Mouse (Mus musculus) olfactory bulb, adult 2 months (tissue): ENCODE measurements at regions not wholly inside any gene's neighbourhood (a gene's known extent, or its start where the extent isn't known, plus 50 kb on each side); places are given as distances from the start of the nearest gene placed in this dataset.

Experiments used
- H3K27ac ChIP-seq: fragments of 200-500 bp; 2 replicates; pipeline ENCODE4 v1.5.1; 2012; ENCODE audit warnings: low read depth, low read length; ENCODE audit not compliant: insufficient read depth
- H3K4me1 ChIP-seq: fragments of 200-500 bp; 2 replicates; pipeline ENCODE4 v1.6.1; 2012; ENCODE audit warnings: low read length; ENCODE audit not compliant: control insufficient read depth, insufficient read depth
- H3K4me3 ChIP-seq: fragments of 200-500 bp; 2 replicates; pipeline ENCODE4 v1.5.1; 2012; ENCODE audit warnings: mild to moderate bottlenecking, low read depth, low read length, moderate library complexity; ENCODE audit not compliant: insufficient read depth
- CTCF ChIP-seq: fragments of 200-500 bp; IDR thresholded peaks from 2 replicates; pipeline ENCODE4 v1.5.1; 2012; ENCODE audit warnings: low read depth, mild to moderate bottlenecking, low read length, moderate library complexity; ENCODE audit not compliant: insufficient read depth
- POLR2A ChIP-seq: fragments of 200-500 bp; IDR thresholded peaks from 2 replicates; pipeline ENCODE4 v1.6.1; 2012; ENCODE audit warnings: mild to moderate bottlenecking, low read depth, low read length, moderate library complexity; ENCODE audit not compliant: insufficient read depth
- WGBS: fragments of 180-500 bp; shearing (Covaris S2); methylation state at CpG from one replicate; pipeline ENCODE4 v1.1.7; 2018; 5-methylcytosine and 5-hydroxymethylcytosine counted together

DNA sequence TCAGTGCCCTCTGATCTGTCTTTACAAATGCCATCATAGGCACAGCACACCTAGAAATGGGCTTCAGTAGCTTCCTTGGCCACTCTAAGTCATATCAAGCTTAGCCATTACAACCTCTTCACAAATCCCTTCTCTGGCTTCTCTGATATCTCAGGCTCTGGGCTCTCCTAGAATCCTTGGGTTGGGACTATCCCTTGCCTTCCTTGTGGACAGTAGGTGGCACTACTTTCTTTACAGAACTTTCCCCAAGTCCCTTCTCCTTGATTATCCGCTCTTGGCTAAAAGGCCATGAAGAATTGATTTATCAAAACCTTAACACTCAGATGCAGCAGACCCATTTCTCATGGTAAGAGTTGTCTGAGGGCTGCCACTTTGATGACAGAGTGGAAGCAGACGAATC, 96.8 kb upstream of the Vstm2b start:
- TF ChIP-seq CTCF (no peak), POLR2A (no peak)
- H3K27ac ChIP-seq: no peak overlapping the region
- H3K4me1 ChIP-seq: no peaks in the 10 kb centered on the region
- no peak overlapping the region for H3K4me3 ChIP-seq
- WGBS: 81% methylated on average over 2 of the region's 2 CpGs

DNA sequence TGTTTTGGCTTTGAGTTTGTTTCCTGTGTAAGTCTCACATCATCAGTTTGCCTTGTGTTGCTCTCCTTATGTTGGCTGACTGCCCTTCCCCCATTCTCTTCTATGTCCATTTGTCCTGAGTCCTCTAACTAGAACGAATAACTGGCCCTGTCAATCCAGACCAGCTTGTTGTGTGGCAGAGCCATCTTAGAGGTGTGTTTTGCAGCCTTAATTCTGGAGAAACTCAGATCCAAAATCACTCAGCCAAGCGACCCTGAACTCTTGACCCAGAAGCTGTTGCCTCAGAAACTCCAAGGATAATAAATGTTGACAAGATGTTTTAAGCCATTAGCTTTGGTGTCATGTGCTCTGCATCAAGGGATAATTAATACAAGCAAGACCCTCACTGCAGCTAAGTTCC, 92.9 kb upstream of the Vstm2b start:
- TF ChIP-seq CTCF (no peak), POLR2A (no peak)
- WGBS: 61% methylated on average over 2 of the region's 2 CpGs
- no peaks in the 10 kb centered on the region for H3K4me1 ChIP-seq
- H3K27ac ChIP-seq: no peak overlapping the region
- no peak overlapping the region for H3K4me3 ChIP-seq

DNA sequence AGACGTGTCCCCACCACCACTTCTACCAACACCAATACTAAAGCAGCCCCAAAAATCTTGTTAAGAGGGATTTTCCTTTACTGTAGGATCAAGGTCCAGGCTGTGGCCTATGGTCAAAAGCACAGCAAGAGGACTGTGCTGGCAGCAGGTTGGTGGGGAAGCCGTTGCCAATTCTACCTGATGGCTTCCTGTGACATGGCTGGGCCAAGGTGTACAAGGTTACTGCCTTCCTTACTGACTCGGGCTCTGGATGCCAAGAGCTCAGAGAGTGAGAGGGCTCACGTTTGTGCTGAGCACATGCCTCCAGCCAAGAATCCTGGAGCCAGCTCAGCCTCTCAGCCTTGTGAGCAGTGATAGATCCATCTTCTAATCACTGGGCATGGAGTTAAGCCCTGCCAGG, 92.3 kb upstream of the Vstm2b start:
- WGBS: 79% methylated on average over 4 of the region's 4 CpGs
- no peaks in the 10 kb centered on the region for H3K4me1 ChIP-seq
- no peak overlapping the region for H3K4me3 ChIP-seq
- TF ChIP-seq POLR2A: no peak
- TF ChIP-seq CTCF: no peak
- H3K27ac ChIP-seq: no peak overlapping the region

- Histone ChIP-seq H3K27ac (no peak overlapping the region), H3K4me1 (no peaks in the 10 kb centered on the region), H3K4me3 (no peak overlapping the region)
- TF ChIP-seq CTCF: no peak
- no peak for TF ChIP-seq POLR2A
- 84% methylated on average over 4 of the region's 4 CpGs for WGBS
Measured at GRCm38 (mm10) chr7:40812952-40813351, 85.2 kb upstream of the Vstm2b start.

DNA sequence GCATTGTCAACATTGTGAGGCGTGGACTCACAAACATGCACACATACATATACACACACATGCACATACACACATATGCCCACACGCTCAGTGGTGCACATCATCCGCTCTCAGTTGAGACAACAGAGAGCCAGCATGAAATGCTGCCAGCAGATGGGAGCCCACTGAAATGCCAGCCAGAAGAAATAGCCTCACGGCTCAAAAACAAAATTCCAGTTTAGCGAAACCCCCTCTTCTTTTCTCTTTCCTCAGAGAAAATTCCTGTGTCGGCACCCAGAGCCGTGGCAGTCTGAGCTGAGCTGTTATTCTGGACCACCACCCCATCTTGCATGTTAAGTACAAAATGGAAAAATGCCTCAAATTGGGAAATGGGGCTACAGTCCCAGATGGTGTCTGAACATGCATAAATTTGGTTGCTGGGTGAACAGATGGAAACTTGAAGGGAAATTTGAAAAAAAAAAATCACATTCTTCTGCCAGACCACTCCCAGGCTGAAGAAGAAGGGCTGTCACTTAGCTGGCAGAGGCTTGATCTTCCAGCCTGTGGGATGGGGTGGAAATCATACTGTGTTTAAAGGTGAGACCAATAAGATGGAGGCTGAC, 72.9 kb upstream of the Vstm2b start:
- no peak overlapping the region for H3K4me3 ChIP-seq
- 67% methylated on average over 7 of the region's 7 CpGs for WGBS
- no peaks in the 10 kb centered on the region for H3K4me1 ChIP-seq
- no peak overlapping the region for H3K27ac ChIP-seq
- TF ChIP-seq CTCF: no peak
- TF ChIP-seq POLR2A: no peak

DNA sequence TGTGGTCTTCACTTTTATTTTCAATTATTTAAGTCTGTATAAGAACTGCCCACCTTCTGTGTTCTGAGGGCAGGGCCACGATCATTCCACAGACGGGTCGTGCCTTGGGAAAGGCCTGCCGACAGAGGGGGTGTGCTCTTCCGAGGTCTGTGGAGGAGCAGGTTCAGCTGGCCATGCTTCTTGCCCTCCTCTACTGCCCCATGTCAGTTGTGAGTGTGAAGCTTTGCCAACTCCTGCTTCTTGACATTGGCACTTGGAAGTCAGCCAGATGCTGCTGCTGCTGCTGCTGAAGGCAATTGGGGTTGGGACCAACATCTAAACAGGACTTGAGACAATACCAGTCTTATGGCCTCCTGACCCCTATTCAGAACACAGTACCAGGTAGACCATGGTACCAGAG, 68.6 kb upstream of the Vstm2b start:
- no peak for TF ChIP-seq CTCF
- no peak for TF ChIP-seq POLR2A
- H3K27ac ChIP-seq: no peak overlapping the region
- no peaks in the 10 kb centered on the region for H3K4me1 ChIP-seq
- 80% methylated on average over 5 of the region's 5 CpGs for WGBS
- no peak overlapping the region for H3K4me3 ChIP-seq

DNA sequence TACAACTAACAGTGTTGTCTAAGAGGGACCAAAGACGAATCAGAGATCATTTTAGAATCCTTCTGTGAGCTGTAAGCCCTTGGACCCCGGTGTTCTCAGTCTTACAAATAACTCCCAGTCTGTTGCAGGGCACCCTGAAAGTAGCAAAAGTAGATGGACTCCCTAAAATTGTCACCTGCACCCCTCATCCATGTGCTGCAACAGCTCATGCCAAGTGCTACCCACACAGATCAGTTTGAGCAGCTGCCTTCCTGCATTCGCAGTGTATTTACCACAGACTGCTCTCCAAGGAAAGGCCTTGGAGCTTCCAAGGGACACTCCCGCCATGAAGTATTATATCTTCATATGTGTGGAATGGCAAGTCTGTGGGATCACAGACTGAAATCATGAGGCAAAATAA, 66.5 kb upstream of the Vstm2b start:
- 91% methylated on average over 4 of the region's 4 CpGs for WGBS

DNA sequence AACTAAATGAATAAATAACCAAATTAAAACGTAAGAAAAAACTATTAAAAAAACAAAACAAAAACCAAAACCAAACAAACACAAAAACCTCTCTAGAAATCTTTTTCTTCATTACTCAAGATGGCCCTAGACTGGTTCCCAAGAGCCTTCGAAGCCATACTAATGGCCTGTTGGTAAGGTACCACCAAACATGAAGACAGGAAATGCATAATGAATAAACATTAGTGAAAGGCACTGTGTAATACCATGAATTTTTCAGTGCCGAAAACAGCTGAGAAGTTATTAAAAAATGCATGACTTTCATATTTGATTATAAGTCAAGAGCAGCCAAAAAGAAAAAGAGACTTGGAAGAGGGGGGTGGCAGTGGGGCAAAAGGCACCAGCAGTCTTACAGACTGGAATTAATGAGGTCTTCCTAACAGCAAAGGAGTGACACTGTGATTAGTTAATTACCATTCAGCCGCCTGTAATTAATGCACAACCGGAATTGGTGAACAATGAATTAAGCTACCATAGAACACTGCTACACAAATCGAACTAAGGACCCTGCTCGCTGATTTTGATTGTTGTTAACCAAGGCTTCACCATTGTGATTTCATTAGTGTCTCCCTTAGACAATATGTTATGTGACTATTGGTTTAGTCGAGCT, 55.7 kb upstream of the Vstm2b start:
- TF ChIP-seq POLR2A (no peak), CTCF (no peak)

More for the DNA sequence above, 66.5 kb upstream of the Vstm2b start:
- H3K4me1 ChIP-seq: no peaks in the 10 kb centered on the region
- TF ChIP-seq CTCF (no peak), POLR2A (no peak)
- H3K4me3 ChIP-seq: no peak overlapping the region
- H3K27ac ChIP-seq: no peak overlapping the region

GRCm38 (mm10) chr7:40846512-40846911, 51.6 kb upstream of the Vstm2b start:
- WGBS: 87% methylated on average over 6 of the region's 6 CpGs
- no peak overlapping the region for H3K27ac ChIP-seq
- H3K4me1 ChIP-seq: no peaks in the 10 kb centered on the region
- no peak for TF ChIP-seq POLR2A
- no peak overlapping the region for H3K4me3 ChIP-seq

More for the DNA sequence above, 55.7 kb upstream of the Vstm2b start:
- 31% methylated on average over 8 of the region's 8 CpGs for WGBS
- no peak overlapping the region for H3K27ac ChIP-seq
- no peak overlapping the region for H3K4me3 ChIP-seq
- no peaks in the 10 kb centered on the region for H3K4me1 ChIP-seq
